Mouse (Mus musculus): ENCODE measurements around the gene Sag. TPM values are rescaled to one million over a fixed set of nuclear protein-coding genes. Genes with fewer than 3 reads are reported as not detected.

The Sag gene
- polyA plus RNA-seq (2017; shearing (Covaris generic)), result 1.3 TPM

GRCm38 (mm10) chr1:87803576-87803975 is at the start of gene Sag:
TSS of gene Sag (plus strand) at chr1:87803680.

GRCm38 (mm10) chr1:87755641-87756470 is 47.6 kb upstream of the Sag start, which contains the start of gene Atg16l1:
TSS of gene Atg16l1 (plus strand) at chr1:87755870.

GRCm38 (mm10) chr1:87852892-87853600 is 49.6 kb downstream of the Sag start, which contains the start of gene Dgkd:
TSS of gene Dgkd (plus strand) at chr1:87853287.

Other genes with a start within 250 kb of the Sag start
- 0.13 TPM for gene Ngef, start 229.8 kb upstream of the Sag start, polyA plus RNA-seq (2017; shearing (Covaris generic))
- 213 TPM for gene Inpp5d, start 183.4 kb upstream of the Sag start, polyA plus RNA-seq (2017; shearing (Covaris generic))
- 53.1 TPM for gene Atg16l1, start 47.8 kb upstream of the Sag start, polyA plus RNA-seq (2017; shearing (Covaris generic))
- 82.5 TPM for gene Dgkd, start 49.6 kb downstream of the Sag start, polyA plus RNA-seq (2017; shearing (Covaris generic))
- 14.5 TPM for gene Usp40, start 204.9 kb downstream of the Sag start, polyA plus RNA-seq (2017; shearing (Covaris generic))

Data from effector memory CD4-positive, alpha-beta T cell, adult 7 months (primary cell).